Mouse (Mus musculus) ES-E14 (cell line): ENCODE data around the gene Fblim1.

ENCODE experiments used
- MAFK ChIP-seq: IDR thresholded peaks from 2 replicates; pipeline ENCODE4 v1.6.1; 2014; ENCODE audit warnings: mild to moderate bottlenecking, low read depth, low read length, inconsistent platforms; ENCODE audit not compliant: insufficient read depth
- ZC3H11A ChIP-seq: IDR thresholded peaks from 2 replicates; pipeline ENCODE4 v1.6.1; 2012; ENCODE audit warnings: low read depth, mild to moderate bottlenecking, inconsistent platforms, low read length, borderline replicate concordance

DNA sequence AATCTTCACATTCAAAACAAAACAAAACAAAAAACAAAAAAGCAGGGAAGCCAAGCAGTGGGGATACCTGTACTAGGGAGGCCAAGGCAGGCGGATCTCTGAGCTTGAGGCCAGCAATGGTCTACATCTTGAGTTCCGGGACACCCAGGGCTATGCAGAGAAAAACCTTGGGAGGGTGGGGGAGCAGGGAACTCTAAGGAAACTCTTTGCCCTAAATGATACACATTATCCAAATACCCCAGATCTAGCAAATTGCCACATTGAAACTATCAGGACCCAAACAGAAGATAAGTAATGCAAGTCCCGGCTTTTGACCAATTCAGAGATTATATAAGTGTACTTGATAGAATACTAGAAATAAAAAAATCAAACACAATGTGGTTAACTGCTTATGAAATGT is 62.3 kb downstream of the Fblim1 start:
- TF ChIP-seq MAFK (no peak), ZC3H11A (no peak)
